Mouse (Mus musculus): Measurements from ENCODE around the gene Grifin. TPM values are rescaled to one million over a fixed set of nuclear protein-coding genes. Genes with fewer than 3 reads are reported as not detected.

Grifin gene
- total RNA-seq, 2 experiments from 2014 or later, result not detected

DNA sequence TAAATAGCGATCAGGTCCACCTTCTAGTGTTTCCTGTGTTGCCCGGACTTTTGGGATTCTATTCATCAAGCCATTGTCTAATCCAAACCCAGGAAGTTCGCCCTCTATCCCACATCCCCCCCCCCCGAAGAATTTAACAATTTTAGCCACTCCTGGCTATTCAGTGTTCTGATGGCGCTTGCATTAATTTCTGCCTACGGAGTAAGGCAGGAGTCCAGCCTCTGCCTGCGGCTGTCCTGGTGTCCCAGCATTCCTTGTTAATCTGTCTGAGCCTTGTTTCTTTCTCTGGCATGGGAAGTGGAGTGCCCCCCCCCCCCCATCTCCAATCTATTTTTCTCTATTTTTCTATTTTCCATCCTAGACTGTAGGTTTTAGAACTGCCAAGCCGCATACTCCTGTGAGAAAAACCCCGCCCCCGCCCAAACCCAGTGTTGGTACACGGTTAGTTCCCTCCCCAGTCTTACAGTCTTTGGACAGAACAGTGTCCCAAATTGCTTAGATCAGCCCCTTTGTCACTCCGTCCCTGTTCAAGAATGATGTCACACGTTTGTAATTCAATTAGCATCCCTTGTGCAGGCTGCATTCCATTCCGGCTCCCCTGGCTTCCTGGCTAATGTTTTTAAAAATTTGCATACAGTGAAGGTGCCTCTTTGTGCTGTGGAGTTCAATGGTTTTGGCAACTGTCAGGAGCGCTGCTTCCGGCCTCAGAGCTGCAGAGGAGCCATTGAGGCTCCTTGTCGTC is 15.4 kb downstream of the Grifin start:
- peak in 1 of 2 experiments; percentile 79 for DNase-seq (ENCODE audit: low spot score in 2 of 2)

GRCm38 (mm10) chr5:140546332-140546731 is 18.5 kb downstream of the Grifin start:
- no peak for DNase-seq (ENCODE audit: low spot score in 2 of 2)

GRCm38 (mm10) chr5:140545651-140546050 is 19.2 kb downstream of the Grifin start:
- DNase-seq (ENCODE audit: low spot score in 2 of 2), result no peak

- DNase-seq (ENCODE audit: low spot score in 2 of 2), result peak; percentile 72 to 86
Observed at GRCm38 (mm10) chr5:140542811-140543575, 21.9 kb downstream of the Grifin start.

DNA sequence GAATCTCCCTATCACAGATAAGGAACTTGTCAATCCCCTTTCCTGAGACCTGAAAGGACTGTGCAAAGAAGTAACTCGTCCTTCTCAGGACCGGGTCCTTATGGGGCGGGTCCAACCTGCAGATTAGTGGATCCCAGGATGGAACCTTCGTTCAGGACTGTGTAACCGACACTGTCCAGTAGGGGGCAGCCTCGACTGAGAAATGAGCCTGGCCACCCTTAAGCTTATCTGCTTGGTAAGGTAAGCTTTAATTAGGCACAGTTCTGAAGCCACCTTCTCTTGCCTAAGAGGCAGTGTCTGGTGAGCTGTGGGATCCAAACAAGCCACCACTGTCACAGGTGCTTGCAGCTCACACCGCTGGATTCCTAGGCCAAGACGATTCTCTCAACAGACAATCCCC is 24.8 kb downstream of the Grifin start:
- peak; percentile 74 to 82 for DNase-seq (ENCODE audit: low spot score in 2 of 2)

DNA sequence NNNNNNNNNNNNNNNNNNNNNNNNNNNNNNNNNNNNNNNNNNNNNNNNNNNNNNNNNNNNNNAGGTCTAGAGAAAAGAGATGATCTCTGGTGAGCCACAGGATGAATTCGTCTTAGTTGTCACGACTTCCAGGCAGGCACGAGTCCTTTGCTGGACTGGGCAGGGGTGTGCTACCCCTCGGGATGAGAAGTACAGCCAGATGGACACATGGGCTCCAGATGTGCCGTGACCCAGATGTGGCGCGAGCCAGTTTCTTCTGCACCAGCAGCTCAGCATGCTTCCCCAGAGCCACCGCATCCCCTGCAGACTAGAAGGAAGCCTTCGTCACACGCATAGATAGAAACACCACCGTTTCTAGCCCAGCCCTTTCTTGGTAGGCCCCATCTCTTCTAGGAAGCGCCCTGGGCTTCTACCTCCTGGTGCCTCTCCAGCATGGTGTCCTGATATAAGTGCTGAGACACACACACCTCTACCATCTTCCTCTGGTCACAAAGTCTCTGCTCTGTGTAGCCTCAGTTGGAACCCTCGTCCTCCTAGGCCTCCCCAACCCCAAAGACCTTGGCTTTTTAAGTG is 26.7 kb downstream of the Grifin start:
- no peak for DNase-seq (ENCODE audit: low spot score in 2 of 2)

DNA sequence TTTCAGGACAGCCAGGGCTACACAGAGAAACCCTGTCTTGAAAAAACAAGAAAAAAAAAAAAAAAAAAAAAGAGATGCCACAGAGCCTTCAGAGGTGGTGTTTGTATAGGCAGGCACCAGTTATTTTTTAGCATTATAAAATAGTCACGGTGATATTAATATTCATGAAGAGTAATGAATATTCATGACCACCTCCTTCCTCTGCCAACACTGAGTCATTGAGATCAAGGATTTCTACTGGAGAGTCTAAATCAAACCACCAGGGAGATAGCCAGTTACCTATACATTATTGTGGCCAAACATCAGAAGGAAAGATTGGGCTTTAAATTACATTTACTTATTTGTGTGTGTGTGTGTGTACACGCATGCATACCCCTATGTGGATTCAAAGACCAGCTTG is 38.1 kb downstream of the Grifin start:
- no peak for DNase-seq (ENCODE audit: low spot score in 2 of 2)

GRCm38 (mm10) chr5:140521196-140521595 is 43.7 kb downstream of the Grifin start:
- no peak for DNase-seq (ENCODE audit: low spot score in 2 of 2)

DNA sequence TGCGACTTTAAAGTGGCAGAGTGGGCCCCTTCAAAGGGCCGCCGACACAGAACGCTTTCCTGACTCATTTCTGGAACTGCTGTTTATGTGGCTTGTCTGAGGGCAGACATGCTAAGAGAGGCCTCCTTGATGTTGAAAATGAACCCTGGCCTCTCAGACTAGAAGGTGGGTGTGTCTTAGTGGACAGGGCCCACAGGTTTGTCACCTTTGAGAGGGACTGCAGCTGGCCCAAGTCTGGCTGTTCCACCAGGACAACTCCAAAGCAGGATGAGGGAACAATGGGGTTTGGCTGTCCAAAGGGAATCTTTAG is 47.0 kb downstream of the Grifin start:
- no peak for DNase-seq (ENCODE audit: low spot score in 2 of 2)

DNA sequence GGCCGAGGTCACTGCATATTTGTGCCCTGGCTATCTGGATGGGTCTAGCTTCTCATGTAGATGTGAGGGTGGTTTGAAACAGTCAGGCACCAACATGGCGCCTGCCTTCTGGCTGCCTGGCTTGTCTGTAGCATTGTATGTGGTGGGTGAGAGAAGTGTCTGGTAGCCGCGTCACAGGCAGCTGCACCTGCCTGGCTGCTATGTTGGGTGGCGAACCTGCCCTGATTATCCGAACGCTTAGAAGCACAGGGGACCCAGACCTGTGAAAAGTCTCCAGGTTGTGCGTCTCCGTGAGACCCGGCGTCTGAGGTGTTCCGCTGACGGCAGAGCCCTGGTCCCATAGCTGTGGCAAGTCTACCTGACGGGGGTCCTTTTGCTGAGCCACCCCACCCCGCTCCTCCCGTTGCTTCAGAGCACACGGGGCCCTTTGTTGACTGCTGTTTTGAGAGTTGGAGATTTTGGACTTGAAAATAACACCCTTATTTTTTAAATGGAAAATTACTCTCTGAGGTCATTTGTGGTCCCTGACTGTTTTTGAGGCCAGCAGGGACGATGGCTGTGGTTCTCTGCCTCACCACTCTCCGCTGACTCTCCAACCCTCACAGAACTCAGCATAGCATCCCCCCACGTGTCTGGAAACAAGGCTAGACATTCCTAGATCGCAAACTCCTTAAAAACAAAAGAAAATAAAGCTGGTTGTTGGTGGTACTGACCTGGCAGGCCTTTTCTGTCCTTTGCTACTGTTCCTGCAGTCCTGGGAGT is 47.5 kb downstream of the Grifin start:
- no peak for DNase-seq (ENCODE audit: low spot score in 2 of 2)

GRCm38 (mm10) chr5:140514799-140515486 is 49.9 kb downstream of the Grifin start:
- DNase-seq (ENCODE audit: low spot score in 2 of 2), result no peak

GRCm38 (mm10) chr5:140513921-140514320 is 51.0 kb downstream of the Grifin start:
- DNase-seq (ENCODE audit: low spot score in 2 of 2), result no peak

Other genes starting within 250 kb of the Grifin start
- 10 to 100 TPM; 18.2 to 18.8 TPM for gene Mad1l1, start 243.5 kb downstream of the Grifin start, total RNA-seq (2021)
- 1 to 10 TPM; 5.1 to 5.2 TPM for gene Nudt1, start 243.4 kb downstream of the Grifin start, total RNA-seq (2021)
- gene Mrm2, start 233.2 kb downstream of the Grifin start, total RNA-seq (2021), result 10 to 100 TPM in 1 of 2 experiments, 1 to 10 TPM in 1; 7.3 to 10.1 TPM
- gene Snx8, start 175.8 kb downstream of the Grifin start, total RNA-seq (2021), result 10 to 100 TPM; 13.1 to 13.3 TPM
- gene Eif3b, start 145.7 kb downstream of the Grifin start, total RNA-seq (2021), result 100 to 1,000 TPM; 105 to 112 TPM
- not detected for gene Gm4869, start 119.4 kb downstream of the Grifin start, total RNA-seq (2021)
- gene Chst12, start 59.5 kb downstream of the Grifin start, total RNA-seq (2021), result 10 to 100 TPM; 17.9 to 18.2 TPM
- gene Lfng, start 42.2 kb upstream of the Grifin start, total RNA-seq (2021), result 10 to 100 TPM; 35.8 to 39.7 TPM
- gene Ttyh3, start 84.0 kb upstream of the Grifin start, total RNA-seq (2021), result 100 to 1,000 TPM; 357 to 365 TPM
- 10 to 100 TPM; 43.3 to 53.8 TPM for gene Iqce, start 137.3 kb upstream of the Grifin start, total RNA-seq (2021)
- 10 to 100 TPM; 26.5 to 26.9 TPM for gene Brat1, start 139.9 kb upstream of the Grifin start, total RNA-seq (2021)
- 10 to 100 TPM; 23.9 to 24.1 TPM for gene Amz1, start 159.1 kb upstream of the Grifin start, total RNA-seq (2021)

Measured in layer of hippocampus, postnatal 14 days (tissue).